Mouse (Mus musculus) Patski (cell line): Measurements from ENCODE around the gene Rhbdf1. TPM values are rescaled to one million over a fixed set of nuclear protein-coding genes. Genes with fewer than 3 reads are reported as not detected.

ENCODE experiments used
- ATAC-seq: fragments of 100-300 bp; one replicate; pipeline ENCODE4 v1.8.0; 2021
- CTCF ChIA-PET: fragments of 350-600 bp; sonication (Branson Sonifier 250); formaldehyde crosslinking; loops from one replicate; lab custom pipeline; 2022; ENCODE audit warnings: inconsistent platforms; lab: Charles Lee
- POLR2A ChIA-PET: fragments of 350-600 bp; sonication (Branson Sonifier 250); formaldehyde crosslinking; loops from one replicate; lab custom pipeline; 2022; ENCODE audit warnings: antibody characterized with exemption, inconsistent platforms; lab: Charles Lee
- DNase-seq: peaks from one replicate; pipeline ENCODE4 v3.0.0-alpha.2; 2011; ENCODE audit warnings: low read depth, low spot score
- H3K27me3 ChIP-seq: fragments of 371-371 bp; one replicate; pipeline ENCODE4 v1.5.1; 2021
- CTCF ChIP-seq: fragments of 100-300 bp; IDR thresholded peaks from one replicate; pipeline ENCODE4 v1.5.1; 2021
- in situ Hi-C: fragments of 300-500 bp; cut with MboI; formaldehyde crosslinking; loops from 3 replicates; pipeline ENCODE4 v1.11.1; 2018; ENCODE audit warnings: low pct_unique_long_range_greater_than_20kb, mixed read lengths
- polyA plus RNA-seq: library from polyadenylated mRNA; unstranded; gene quantifications from one replicate; pipeline ENCODE4 v1.2.3, GENCODE M21; 2021

Rhbdf1 gene
- polyA plus RNA-seq, 1 experiment from 2014 or later = 50.8 TPM

DNA sequence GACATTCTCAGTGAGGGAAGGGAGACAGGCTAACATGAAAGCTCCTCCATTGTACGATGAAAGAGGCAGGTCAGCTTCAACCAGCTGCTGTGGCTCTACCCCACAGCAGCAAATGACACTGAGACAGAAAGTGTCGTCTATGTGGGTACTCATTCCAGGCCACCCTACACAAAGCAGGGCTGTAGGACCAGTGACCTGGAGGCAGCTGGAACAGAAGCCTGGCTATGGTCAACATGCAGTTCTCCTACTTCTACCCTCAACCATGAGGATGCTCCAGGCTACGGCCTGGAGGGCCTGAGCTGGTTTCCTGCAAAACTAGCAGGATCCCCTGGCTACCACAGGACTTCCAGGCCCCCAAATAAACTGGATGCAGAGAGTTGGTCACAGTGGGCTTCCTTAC, 34.5 kb upstream of the Rhbdf1 start:
- ChIA-PET CTCF (interaction anchor here (0.8 to 1.6 kb wide), 3 partner anchors 8 to 20 kb away, joined by 3 to 4 read pairs (median 3); no protein-coding TSS in a partner anchor), POLR2A (interaction anchor here (3.4 kb wide), 1 partner anchor 10 kb away, joined by 9 read pairs; the partner anchor contains the start of gene Nprl3)
- H3K27me3 ChIP-seq = no peaks in the 10 kb centered on the region
- in situ Hi-C loops = no loop called here
- TF ChIP-seq CTCF = no peak
- no peak for ATAC-seq
- no peak for DNase-seq

- ATAC-seq (no peak), DNase-seq (no peak)
- H3K27me3 ChIP-seq = no peaks in the 10 kb centered on the region
- TF ChIP-seq CTCF = no peak
- in situ Hi-C loops = no loop called here
- CTCF ChIA-PET = interaction anchor here (0.5 to 1.6 kb wide), 4 partner anchors 9 to 23 kb away, joined by 3 to 4 read pairs (median 3); no protein-coding TSS in a partner anchor
- POLR2A ChIA-PET = interaction anchor here (3.4 kb wide), 1 partner anchor 10 kb away, joined by 9 read pairs; the partner anchor contains the start of gene Nprl3
Measured at GRCm38 (mm10) chr11:32256146-32256545, 34.0 kb upstream of the Rhbdf1 start.

- POLR2A ChIA-PET = no interaction called here
- in situ Hi-C loops = no loop called here
Measured at GRCm38 (mm10) chr11:32253121-32253520, 31.0 kb upstream of the Rhbdf1 start.

DNA sequence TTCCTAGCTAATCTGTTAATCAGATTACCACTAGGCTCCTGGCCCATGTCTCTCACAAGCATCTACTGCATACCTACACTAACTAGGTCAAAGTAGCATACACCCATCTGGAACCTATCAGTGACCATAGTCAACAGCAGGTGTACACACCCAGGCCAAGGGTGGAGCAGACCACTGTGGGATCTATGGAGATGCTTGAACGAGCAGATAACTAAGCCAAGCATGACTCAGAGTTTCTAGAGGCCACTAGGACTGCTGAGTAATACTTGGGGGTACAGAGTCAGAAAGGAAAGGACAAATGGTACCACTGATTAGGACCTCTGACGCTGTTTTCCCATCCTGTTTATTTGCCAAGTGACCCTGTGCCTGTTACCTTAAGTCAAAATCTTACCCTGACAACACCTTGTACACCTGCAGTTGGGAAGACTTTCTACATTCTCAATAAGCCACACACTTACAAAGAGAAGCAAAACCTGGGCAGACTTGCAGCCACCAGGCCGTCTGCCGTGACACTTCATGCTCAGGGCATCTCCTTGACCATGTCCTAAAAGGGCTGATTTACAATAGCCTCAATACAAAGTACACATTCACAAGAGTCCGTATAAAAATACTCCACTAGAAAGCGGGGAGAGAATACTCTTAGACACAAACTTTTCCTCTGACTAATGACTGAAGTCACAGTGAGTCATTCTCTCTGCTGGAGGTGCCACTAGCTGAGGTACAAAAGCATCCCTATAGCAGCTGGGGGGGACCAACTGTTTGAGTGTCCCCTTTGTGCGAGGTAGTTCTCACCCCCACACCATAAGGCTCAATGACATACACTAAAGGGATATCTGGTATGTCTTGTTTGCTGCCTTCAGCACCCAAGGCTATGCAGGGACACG, 29.0 kb upstream of the Rhbdf1 start:
- ChIA-PET POLR2A (no interaction called here), CTCF (no interaction called here)
- ATAC-seq (peak; percentile 68), DNase-seq (no peak)
- H3K27me3 ChIP-seq = no peaks in the 10 kb centered on the region
- TF ChIP-seq CTCF = no peak
- in situ Hi-C loops = no loop called here

More at GRCm38 (mm10) chr11:32253121-32253520, 31.0 kb upstream of the Rhbdf1 start:
- ATAC-seq (no peak), DNase-seq (no peak)
- no peak for TF ChIP-seq CTCF
- H3K27me3 ChIP-seq = no peaks in the 10 kb centered on the region
- CTCF ChIA-PET = interaction anchor here (0.9 to 1.4 kb wide), 2 partner anchors 9 to 16 kb away, joined by 3 to 5 read pairs; no protein-coding TSS in a partner anchor

DNA sequence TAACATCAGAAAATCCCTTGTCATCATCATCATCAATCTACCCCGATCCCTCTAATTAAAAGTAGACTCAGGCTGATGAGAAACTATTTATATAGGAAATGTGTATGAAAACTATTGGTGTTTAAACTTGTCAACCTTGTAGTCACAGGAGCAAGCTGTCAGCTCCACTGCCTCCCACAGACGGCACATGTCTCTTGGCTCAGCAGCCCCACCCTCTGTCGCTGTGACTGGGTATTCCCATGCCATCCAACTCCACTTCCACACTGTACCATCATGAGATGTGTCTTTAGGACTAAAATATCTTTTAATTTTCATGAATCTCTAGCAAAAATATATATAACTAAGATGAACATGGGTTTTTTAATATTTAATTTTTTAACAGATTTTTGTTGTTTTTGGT, 26.2 kb upstream of the Rhbdf1 start:
- ChIA-PET POLR2A (no interaction called here), CTCF (interaction anchor here (1.3 to 2.1 kb wide), 3 partner anchors 10 to 66 kb away, joined by 3 to 8 read pairs (median 4); no protein-coding TSS in a partner anchor)
- ATAC-seq = no peak
- H3K27me3 ChIP-seq = no peaks in the 10 kb centered on the region
- DNase-seq = no peak
- no peak for TF ChIP-seq CTCF
- in situ Hi-C loops = no loop called here

- no peak for ATAC-seq
- peak; percentile 44 for TF ChIP-seq CTCF
- in situ Hi-C loops = no loop called here
- POLR2A ChIA-PET = no interaction called here
- H3K27me3 ChIP-seq = no peaks in the 10 kb centered on the region
- no peak for DNase-seq
- CTCF ChIA-PET = interaction anchor here (1.0 to 2.1 kb wide), 3 partner anchors 9 to 43 kb away, joined by 3 to 8 read pairs (median 3); no protein-coding TSS in a partner anchor
Measured at GRCm38 (mm10) chr11:32247068-32247467, 25.0 kb upstream of the Rhbdf1 start.

DNA sequence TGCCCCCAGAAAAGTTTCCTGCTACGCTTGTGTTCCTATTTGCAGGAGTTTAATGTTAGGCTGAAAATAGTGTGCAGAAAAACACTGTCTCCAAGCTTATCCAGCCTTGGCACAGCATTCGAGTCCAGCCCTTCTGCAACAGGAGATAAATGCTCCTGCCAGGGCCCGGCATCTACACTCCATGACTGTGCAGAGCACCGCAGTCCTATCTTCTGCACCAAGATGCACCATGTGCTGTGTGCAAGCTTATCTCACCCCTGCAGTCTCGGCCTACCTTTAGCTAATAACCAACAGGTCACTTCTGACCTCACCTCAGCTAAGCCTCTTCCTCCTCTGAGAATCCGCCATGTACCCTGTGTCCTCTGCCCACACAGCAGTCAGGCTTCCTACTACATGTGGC, 23.5 kb upstream of the Rhbdf1 start:
- ATAC-seq = no peak
- CTCF ChIA-PET = interaction anchor here (0.9 to 2.0 kb wide), 5 partner anchors 9 to 63 kb away, joined by 3 to 4 read pairs (median 3); no protein-coding TSS in a partner anchor

GRCm38 (mm10) chr11:32244617-32245016, 22.5 kb upstream of the Rhbdf1 start:
- no peak for ATAC-seq
- ChIA-PET CTCF (interaction anchor here (0.7 to 2.0 kb wide), 7 partner anchors 8 to 62 kb away, joined by 3 to 5 read pairs (median 4); no protein-coding TSS in a partner anchor), POLR2A (no interaction called here)
- no peak for TF ChIP-seq CTCF
- in situ Hi-C loops = no loop called here
- DNase-seq = no peak
- no peaks in the 10 kb centered on the region for H3K27me3 ChIP-seq

More for the DNA sequence above, 23.5 kb upstream of the Rhbdf1 start:
- in situ Hi-C loops = no loop called here
- TF ChIP-seq CTCF = no peak
- no peaks in the 10 kb centered on the region for H3K27me3 ChIP-seq
- POLR2A ChIA-PET = no interaction called here
- no peak for DNase-seq

DNA sequence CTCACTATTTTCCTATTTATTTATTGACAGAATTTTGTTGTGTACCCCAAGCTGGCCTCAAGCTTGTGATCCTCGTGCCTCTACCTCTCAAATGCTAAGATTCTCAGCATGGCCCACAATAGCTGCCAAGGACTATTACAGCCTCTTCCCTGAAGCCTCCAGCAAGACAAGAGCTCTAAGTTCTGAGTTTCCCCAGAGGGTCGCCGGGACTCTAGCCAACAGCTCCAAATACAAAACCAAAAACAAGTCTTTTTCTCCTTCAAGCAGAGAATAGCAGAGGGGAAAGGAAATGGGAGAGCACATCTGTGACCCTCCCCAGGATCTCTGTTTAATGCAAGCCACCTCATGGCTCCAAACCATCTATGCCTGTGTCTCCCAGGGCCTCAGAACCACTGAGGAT, 22.0 kb upstream of the Rhbdf1 start:
- ATAC-seq (no peak), DNase-seq (no peak)
- CTCF ChIA-PET = interaction anchor here (1.1 to 2.0 kb wide), 5 partner anchors 9 to 62 kb away, joined by 3 to 5 read pairs (median 4); no protein-coding TSS in a partner anchor
- TF ChIP-seq CTCF = no peak
- in situ Hi-C loops = no loop called here
- H3K27me3 ChIP-seq = no peaks in the 10 kb centered on the region
- POLR2A ChIA-PET = no interaction called here

GRCm38 (mm10) chr11:32243205-32243955, 21.3 kb upstream of the Rhbdf1 start:
- in situ Hi-C loops = no loop called here
- ChIA-PET POLR2A (no interaction called here), CTCF (interaction anchor here (1.1 to 1.8 kb wide), 4 partner anchors 9 to 61 kb away, joined by 3 to 5 read pairs (median 4); no protein-coding TSS in a partner anchor)
- no peak for DNase-seq
- no peak for ATAC-seq
- no peaks in the 10 kb centered on the region for H3K27me3 ChIP-seq
- TF ChIP-seq CTCF = no peak
